Mouse (Mus musculus) MEL (cell line): ENCODE results near the gene Chgb.

ENCODE experiments used
- BHLHE40 ChIP-seq: IDR thresholded peaks from 2 replicates; pipeline ENCODE4 v1.6.1; 2012; ENCODE audit warnings: low read depth, mild to moderate bottlenecking, inconsistent platforms, low read length, improper control_type of control experiment, borderline replicate concordance
- CTCF ChIP-seq, 3 experiments: IDR thresholded peaks in 2 of 3; conservative IDR thresholded peaks in 1 of 3; 2 replicates each; pipeline ENCODE4 v1.5.1; 2011 to 2012; ENCODE audit warnings: low read length in 3 of 3, low read depth in 2 of 3, mild to moderate bottlenecking in 2 of 3, improper control_type of control experiment in 1 of 3, inconsistent platforms in 1 of 3, mixed read lengths in 1 of 3, moderate library complexity in 1 of 3; ENCODE audit not compliant: control insufficient read depth in 1 of 3, insufficient read depth in 1 of 3, poor library complexity in 1 of 3, severe bottlenecking in 1 of 3
- EP300 ChIP-seq, 2 experiments: IDR thresholded peaks; 2 replicates each; pipeline ENCODE4 v1.6.1; 2011; ENCODE audit warnings: improper control_type of control experiment in 2 of 2, low read length in 2 of 2, low read depth in 1 of 2, mild to moderate bottlenecking in 1 of 2
- JUND ChIP-seq: IDR thresholded peaks from 2 replicates; pipeline ENCODE4 v1.6.1; 2011; ENCODE audit warnings: low read depth, mild to moderate bottlenecking, improper control_type of control experiment, low read length
- MAFK ChIP-seq: IDR thresholded peaks from 2 replicates; pipeline ENCODE4 v1.6.1; 2011; ENCODE audit warnings: low read depth, mild to moderate bottlenecking, low read length, improper control_type of control experiment, borderline replicate concordance
- MEF2A ChIP-seq: IDR thresholded peaks from 2 replicates; pipeline ENCODE4 v1.6.1; 2014; ENCODE audit warnings: low read depth, mild to moderate bottlenecking, inconsistent platforms, low read length, improper control_type of control experiment; ENCODE audit not compliant: poor library complexity, insufficient replicate concordance, severe bottlenecking; ENCODE audit errors: extremely low read depth
- MXI1 ChIP-seq: IDR thresholded peaks from 2 replicates; pipeline ENCODE4 v1.6.1; 2011; ENCODE audit warnings: mild to moderate bottlenecking, low read depth, low read length, improper control_type of control experiment
- RCOR1 ChIP-seq: IDR thresholded peaks from 2 replicates; pipeline ENCODE4 v1.6.1; 2012; ENCODE audit warnings: low read depth, mild to moderate bottlenecking, inconsistent platforms, low read length, improper control_type of control experiment
- SIN3A ChIP-seq: IDR thresholded peaks from 2 replicates; pipeline ENCODE4 v1.6.1; 2012; ENCODE audit warnings: low read length, improper control_type of control experiment, inconsistent platforms
- TCF12 ChIP-seq: IDR thresholded peaks from 2 replicates; pipeline ENCODE4 v1.6.1; 2014; ENCODE audit warnings: low read depth, mild to moderate bottlenecking, inconsistent platforms, low read length, improper control_type of control experiment, moderate library complexity
- USF1 ChIP-seq: IDR thresholded peaks from 2 replicates; pipeline ENCODE4 v1.6.1; 2014; ENCODE audit warnings: low read depth, mild to moderate bottlenecking, inconsistent platforms, low read length, improper control_type of control experiment, moderate library complexity

- TF ChIP-seq TCF12 (no peak), MXI1 (no peak), JUND (no peak), MEF2A (no peak), CTCF (IDR thresholded peaks at IDR 0.05 in 2 of 3, conservative IDR thresholded peaks at IDR 0.05 in 1 of 3; ENCODE audit: control insufficient read depth in 1 of 3, insufficient read depth in 1 of 3, low read depth in 2 of 3, low read length in 3 of 3, poor library complexity in 1 of 3, severe bottlenecking in 1 of 3) (no peak), SIN3A (no peak), USF1 (no peak), EP300 (IDR thresholded peaks at IDR 0.05; ENCODE audit: low read depth in 1 of 2, low read length in 2 of 2) (no peak), RCOR1 (no peak), MAFK (no peak), BHLHE40 (no peak)
Observed at GRCm38 (mm10) chr2:132784039-132784438, 3.0 kb downstream of the Chgb start.
